Mouse (Mus musculus) embryonic facial prominence, embryonic 12.5 days (tissue): Measurements from ENCODE around the gene Id1. TPM values are rescaled to one million over a fixed set of nuclear protein-coding genes. Genes with fewer than 3 reads are reported as not detected.

Experiments used
- ATAC-seq: fragments of 200-750 bp; cut with Nextera tagmentation; 2 replicates; pipeline ENCODE4 v1.8.0; 2017; ENCODE audit not compliant: insufficient number of reproducible peaks, insufficient read depth, low FRiP score, low TSS enrichment
- H3K27ac ChIP-seq: fragments of 300-500 bp; sonication (generic); 2 replicates; pipeline ENCODE4 v1.5.1; 2016; ENCODE audit warnings: mild to moderate bottlenecking
- H3K27me3 ChIP-seq: fragments of 300-500 bp; sonication (generic); 2 replicates; pipeline ENCODE4 v1.6.1; 2016; ENCODE audit warnings: mild to moderate bottlenecking, moderate library complexity
- H3K36me3 ChIP-seq: fragments of 300-500 bp; sonication (generic); 2 replicates; pipeline ENCODE4 v1.6.1; 2016; ENCODE audit warnings: mild to moderate bottlenecking
- H3K4me1 ChIP-seq: fragments of 300-500 bp; sonication (generic); 2 replicates; pipeline ENCODE4 v1.6.1; 2016
- H3K4me2 ChIP-seq: fragments of 300-500 bp; sonication (generic); replicated peaks from 2 replicates; pipeline ENCODE4 v1.6.1; 2016; ENCODE audit warnings: mild to moderate bottlenecking, moderate library complexity
- H3K4me3 ChIP-seq: fragments of 300-500 bp; sonication (generic); 2 replicates; pipeline ENCODE4 v1.5.1; 2016; ENCODE audit warnings: mild to moderate bottlenecking
- H3K9ac ChIP-seq: fragments of 300-500 bp; sonication (generic); 2 replicates; pipeline ENCODE4 v1.6.1; 2016; ENCODE audit warnings: mild to moderate bottlenecking, moderate library complexity
- H3K9me3 ChIP-seq: fragments of 300-500 bp; sonication (generic); 2 replicates; pipeline ENCODE4 v1.6.1; 2016; ENCODE audit warnings: mild to moderate bottlenecking, moderate library complexity
- WGBS: fragments of 180-500 bp; shearing (Covaris S2); methylation state at CpG from one replicate; pipeline ENCODE4 v1.1.7; 2016; 5-methylcytosine and 5-hydroxymethylcytosine counted together
- polyA plus RNA-seq: library from polyadenylated mRNA; unstranded; fragments of >200 nt; fragmentation: Nextera tagmentation; extraction: Ambion mirVana; gene quantifications from 2 replicates; pipeline ENCODE4 v1.2.1, GENCODE M21; 2016

Id1 gene
- polyA plus RNA-seq, 1 experiment from 2014 or later: 168 TPM

- Histone ChIP-seq H3K4me3 (peak overlapping the region; percentile 29; the same call in 1 of the 2 replicates), H3K9ac (peak overlapping the region; percentile 60), H3K4me2 (peak overlapping the region; percentile 72), H3K27ac (0 out of 2 replicates have a peak overlapping the region, but pooled peaks have one; percentile 46), H3K9me3 (no peaks in the 10 kb centered on the region), H3K4me1 (peaks cover 44% of the 10 kb centered on the region), H3K36me3 (no peaks in the 10 kb centered on the region), H3K27me3 (no peaks in the 10 kb centered on the region)
- 66% methylated on average over 3 of the region's 3 CpGs for WGBS
- no peak for ATAC-seq
Observed at GRCm38 (mm10) chr2:152724332-152724723, 11.7 kb upstream of the Id1 start.

GRCm38 (mm10) chr2:152725178-152725750, 10.8 kb upstream of the Id1 start:
- ATAC-seq: no peak
- H3K4me2 ChIP-seq: no peak overlapping the region
- H3K4me1 ChIP-seq: peaks cover 53% of the 10 kb centered on the region
- 67% methylated on average over 15 of the region's 15 CpGs for whole genome bisulfite sequencing
- H3K9me3 ChIP-seq: no peaks in the 10 kb centered on the region
- no peaks in the 10 kb centered on the region for H3K36me3 ChIP-seq
- H3K27ac ChIP-seq: no peak overlapping the region
- H3K9ac ChIP-seq: no peak overlapping the region
- H3K27me3 ChIP-seq: no peaks in the 10 kb centered on the region
- no peak overlapping the region for H3K4me3 ChIP-seq

- no peak overlapping the region for H3K4me2 ChIP-seq
- H3K4me1 ChIP-seq: peaks cover 55% of the 10 kb centered on the region
- 74% methylated on average over 6 of the region's 6 CpGs for WGBS
- H3K27me3 ChIP-seq: no peaks in the 10 kb centered on the region
- no peak for ATAC-seq
- no peaks in the 10 kb centered on the region for H3K36me3 ChIP-seq
- no peak overlapping the region for H3K4me3 ChIP-seq
- H3K9me3 ChIP-seq: no peaks in the 10 kb centered on the region
- no peak overlapping the region for H3K9ac ChIP-seq
- no peak overlapping the region for H3K27ac ChIP-seq
Observed at GRCm38 (mm10) chr2:152726213-152726612, 9.8 kb upstream of the Id1 start.

GRCm38 (mm10) chr2:152726751-152727335, 9.2 kb upstream of the Id1 start:
- Histone ChIP-seq H3K4me1 (peaks cover 55% of the 10 kb centered on the region), H3K27me3 (no peaks in the 10 kb centered on the region), H3K27ac (peak overlapping the region; percentile 54), H3K36me3 (no peaks in the 10 kb centered on the region), H3K4me2 (no peak overlapping the region), H3K9ac (no peak overlapping the region), H3K4me3 (no peak overlapping the region), H3K9me3 (no peaks in the 10 kb centered on the region)
- ATAC-seq: no peak
- 59% methylated on average over 6 of the region's 6 CpGs for WGBS

GRCm38 (mm10) chr2:152727795-152728510, 8.1 kb upstream of the Id1 start:
- Histone ChIP-seq H3K27ac (peak overlapping the region; percentile 84), H3K9ac (no peak overlapping the region), H3K4me1 (peaks cover 55% of the 10 kb centered on the region), H3K4me2 (no peak overlapping the region), H3K9me3 (no peaks in the 10 kb centered on the region), H3K36me3 (no peaks in the 10 kb centered on the region), H3K4me3 (no peak overlapping the region), H3K27me3 (no peaks in the 10 kb centered on the region)
- WGBS: 76% methylated on average over 14 of the region's 14 CpGs
- no peak for ATAC-seq

GRCm38 (mm10) chr2:152728594-152728993, 7.5 kb upstream of the Id1 start:
- Histone ChIP-seq H3K27me3 (no peaks in the 10 kb centered on the region), H3K4me1 (peaks cover 53% of the 10 kb centered on the region), H3K9me3 (no peaks in the 10 kb centered on the region), H3K27ac (peak overlapping the region; percentile 84), H3K36me3 (no peaks in the 10 kb centered on the region), H3K4me2 (no peak overlapping the region), H3K9ac (no peak overlapping the region), H3K4me3 (no peak overlapping the region)
- WGBS: 62% methylated on average over 7 of the region's 7 CpGs
- no peak for ATAC-seq

- Histone ChIP-seq H3K4me2 (peak overlapping the region; percentile 5; the same call in 1 of the 2 replicates), H3K36me3 (no peaks in the 10 kb centered on the region), H3K27me3 (no peaks in the 10 kb centered on the region), H3K9me3 (no peaks in the 10 kb centered on the region), H3K4me1 (peaks cover 51% of the 10 kb centered on the region), H3K9ac (0 out of 2 replicates have a peak overlapping the region, but pooled peaks have one; percentile 12), H3K4me3 (no peak overlapping the region), H3K27ac (peak overlapping the region; percentile 84)
- ATAC-seq: peak; percentile 7; the same call in 1 of the 2 replicates
- 17% methylated on average over 8 of the region's 8 CpGs for WGBS
Observed at GRCm38 (mm10) chr2:152729013-152729635, 6.9 kb upstream of the Id1 start.

GRCm38 (mm10) chr2:152729636-152730020, 6.4 kb upstream of the Id1 start:
- Histone ChIP-seq H3K9ac (0 out of 2 replicates have a peak overlapping the region, but pooled peaks have one; percentile 12), H3K9me3 (no peaks in the 10 kb centered on the region), H3K27me3 (no peaks in the 10 kb centered on the region), H3K36me3 (no peaks in the 10 kb centered on the region), H3K4me2 (peak overlapping the region; percentile 5; the same call in 1 of the 2 replicates), H3K27ac (peak overlapping the region; percentile 84), H3K4me3 (no peak overlapping the region), H3K4me1 (peaks cover 51% of the 10 kb centered on the region)
- WGBS: 6% methylated on average over 7 of the region's 7 CpGs
- ATAC-seq: peak; percentile 76

GRCm38 (mm10) chr2:152733201-152733600, 2.9 kb upstream of the Id1 start:
- H3K4me1 ChIP-seq: peaks cover 41% of the 10 kb centered on the region
- no peak for ATAC-seq

GRCm38 (mm10) chr2:152734501-152734900, 1.6 kb upstream of the Id1 start:
- peak overlapping the region; percentile 27; the same call in 1 of the 2 replicates for H3K9ac ChIP-seq
- WGBS: 8% methylated on average over 10 of the region's 10 CpGs
- peak overlapping the region; percentile 68 for H3K4me3 ChIP-seq
- H3K27ac ChIP-seq: peak overlapping the region; percentile 94
- H3K4me1 ChIP-seq: peaks cover 34% of the 10 kb centered on the region
- ATAC-seq: no peak; the same call in 1 of the 2 replicates
- H3K27me3 ChIP-seq: no peaks in the 10 kb centered on the region
- H3K36me3 ChIP-seq: no peaks in the 10 kb centered on the region
- peak overlapping the region; percentile 90 for H3K4me2 ChIP-seq
- H3K9me3 ChIP-seq: no peaks in the 10 kb centered on the region

More at GRCm38 (mm10) chr2:152733201-152733600, 2.9 kb upstream of the Id1 start:
- no peaks in the 10 kb centered on the region for H3K9me3 ChIP-seq
- H3K4me3 ChIP-seq: no peak overlapping the region
- H3K27me3 ChIP-seq: no peaks in the 10 kb centered on the region
- no peak overlapping the region for H3K27ac ChIP-seq
- WGBS: 83% methylated on average over 2 of the region's 2 CpGs
- H3K36me3 ChIP-seq: no peaks in the 10 kb centered on the region
- H3K4me2 ChIP-seq: no peak overlapping the region
- no peak overlapping the region for H3K9ac ChIP-seq

- under 1% methylated on average over 28 of the region's 28 CpGs for WGBS
- Histone ChIP-seq H3K4me3 (peak overlapping the region; percentile 68), H3K27me3 (no peaks in the 10 kb centered on the region), H3K9me3 (no peaks in the 10 kb centered on the region), H3K36me3 (no peaks in the 10 kb centered on the region), H3K9ac (peak overlapping the region; percentile 27; the same call in 1 of the 2 replicates), H3K27ac (peak overlapping the region; percentile 94), H3K4me1 (peaks cover 31% of the 10 kb centered on the region), H3K4me2 (peak overlapping the region; percentile 90)
- peak; percentile 74 for ATAC-seq
Observed at GRCm38 (mm10) chr2:152734984-152735383, 1.1 kb upstream of the Id1 start.
